Mouse (Mus musculus) frontal cortex, postnatal 36 days (tissue): ENCODE results near the gene Rsph9.

ENCODE experiments used
- DNase-seq, 2 experiments: peaks; one replicate each; pipeline ENCODE4 v3.0.0; 2022; ENCODE audit warnings: low spot score in 2 of 2

The Rsph9 gene

GRCm38 (mm10) chr17:46143578-46144423 is at the start of gene Rsph9:
Gene Rsph9, minus strand, starts transcription at chr17:46144216.
- DNase-seq, result peak; percentile 71 to 82

DNA sequence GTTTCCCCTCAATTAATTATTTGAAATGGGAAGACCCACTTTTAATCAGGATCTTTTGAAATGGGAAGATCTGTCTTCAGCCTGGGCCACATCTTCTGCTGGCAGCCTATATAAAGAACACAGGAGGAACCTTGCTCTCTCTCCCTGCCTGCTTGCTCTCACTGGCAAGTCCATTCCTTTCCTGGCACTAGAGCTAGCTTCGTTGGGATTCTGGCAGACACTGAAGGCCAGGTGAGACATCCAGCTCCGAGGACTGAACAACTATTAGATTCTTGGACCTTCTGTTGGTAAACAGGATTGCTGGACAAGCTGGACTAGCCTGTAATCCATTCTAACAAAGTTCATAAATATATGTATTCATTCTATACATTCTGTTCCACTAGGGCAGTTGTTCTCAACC is 44.8 kb upstream of the Rsph9 start:
- DNase-seq, result no peak

- no peak for DNase-seq
Observed at GRCm38 (mm10) chr17:46182273-46182672, 38.3 kb upstream of the Rsph9 start.

GRCm38 (mm10) chr17:46170538-46170937 is 26.5 kb upstream of the Rsph9 start:
- DNase-seq, result no peak

- no peak for DNase-seq
Observed at GRCm38 (mm10) chr17:46168768-46169167, 24.8 kb upstream of the Rsph9 start.

DNA sequence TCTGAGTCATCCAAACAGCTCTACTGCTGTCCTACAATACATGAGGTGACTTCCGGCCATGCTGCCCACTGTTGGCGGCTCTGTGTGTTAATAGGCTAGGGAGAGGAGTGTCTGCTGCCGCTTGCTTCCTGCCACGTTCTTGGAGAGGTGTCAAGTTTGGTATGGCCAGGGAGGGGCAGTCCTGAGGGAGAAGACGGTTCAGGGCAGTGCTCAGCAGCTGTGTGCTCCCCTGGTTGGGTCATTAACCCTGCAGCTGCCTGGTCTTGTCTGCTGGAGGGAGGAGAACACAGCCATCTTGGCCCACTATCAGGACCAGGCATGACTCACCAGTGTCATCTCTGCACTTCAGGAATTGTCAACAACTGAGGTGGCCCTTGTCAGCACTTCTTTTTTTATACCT is 24.3 kb upstream of the Rsph9 start:
- DNase-seq, result no peak

DNA sequence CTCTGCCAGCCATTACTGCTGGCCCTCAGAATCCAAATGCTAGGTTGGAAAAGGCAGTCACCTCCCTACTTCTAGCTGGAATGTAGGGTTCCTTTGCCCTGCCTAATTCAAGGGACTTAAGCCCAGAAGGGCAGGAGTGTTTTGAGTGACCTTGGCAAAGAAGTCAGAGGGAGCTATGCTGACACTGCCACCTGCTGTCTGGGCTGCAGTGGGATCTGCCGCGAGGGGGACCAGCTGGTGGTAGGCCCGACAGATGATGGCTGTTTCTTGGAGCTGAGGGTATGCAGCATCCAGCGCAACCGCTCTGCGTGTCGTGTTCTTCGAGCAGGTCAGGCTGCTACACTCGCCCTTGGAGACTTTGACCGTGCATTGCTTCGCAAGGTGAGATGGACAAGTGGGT is 23.0 kb upstream of the Rsph9 start:
- no peak for DNase-seq

DNA sequence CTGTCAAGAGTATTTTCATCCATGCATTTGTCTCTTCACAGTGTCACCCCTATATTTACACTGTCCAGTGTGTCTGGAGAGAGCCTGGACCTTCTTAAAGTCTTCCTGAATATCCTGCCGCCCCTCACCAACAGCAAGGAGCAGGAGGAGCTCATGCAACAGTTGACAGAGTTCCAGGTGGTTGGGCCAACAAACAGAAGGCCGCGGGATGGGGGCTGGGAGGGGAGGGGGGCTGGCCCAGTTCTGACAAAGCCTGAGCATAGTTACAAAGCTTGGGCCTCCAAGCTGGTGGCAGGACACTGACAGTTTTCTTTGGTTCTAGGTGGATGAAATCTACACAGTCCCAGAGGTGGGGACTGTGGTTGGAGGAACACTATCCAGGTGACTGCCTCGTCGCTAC is 22.3 kb upstream of the Rsph9 start:
- DNase-seq, result no peak

- DNase-seq, result no peak
Observed at GRCm38 (mm10) chr17:46165460-46165859, 21.4 kb upstream of the Rsph9 start.

DNA sequence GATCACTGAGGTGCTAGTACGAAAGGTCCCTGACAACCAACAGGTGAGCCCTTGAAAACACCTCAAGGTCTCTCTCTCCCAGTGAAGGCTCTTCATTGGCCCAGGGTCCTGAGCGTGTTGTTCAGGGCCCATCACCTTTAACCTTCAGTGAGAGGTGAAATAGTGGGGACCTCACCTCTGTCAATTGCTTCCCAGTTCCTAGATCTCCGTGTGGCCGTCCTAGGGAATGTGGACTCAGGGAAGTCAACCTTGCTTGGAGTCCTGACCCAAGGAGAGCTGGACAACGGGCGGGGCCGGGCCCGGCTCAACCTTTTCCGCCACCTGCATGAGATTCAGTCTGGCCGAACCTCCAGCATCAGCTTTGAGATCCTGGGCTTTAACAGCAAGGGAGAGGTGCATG is 20.8 kb upstream of the Rsph9 start:
- DNase-seq, result no peak

GRCm38 (mm10) chr17:46164301-46164700 is 20.3 kb upstream of the Rsph9 start:
- DNase-seq, result no peak

GRCm38 (mm10) chr17:46162951-46163421 is 19.0 kb upstream of the Rsph9 start:
- DNase-seq, result no peak

DNA sequence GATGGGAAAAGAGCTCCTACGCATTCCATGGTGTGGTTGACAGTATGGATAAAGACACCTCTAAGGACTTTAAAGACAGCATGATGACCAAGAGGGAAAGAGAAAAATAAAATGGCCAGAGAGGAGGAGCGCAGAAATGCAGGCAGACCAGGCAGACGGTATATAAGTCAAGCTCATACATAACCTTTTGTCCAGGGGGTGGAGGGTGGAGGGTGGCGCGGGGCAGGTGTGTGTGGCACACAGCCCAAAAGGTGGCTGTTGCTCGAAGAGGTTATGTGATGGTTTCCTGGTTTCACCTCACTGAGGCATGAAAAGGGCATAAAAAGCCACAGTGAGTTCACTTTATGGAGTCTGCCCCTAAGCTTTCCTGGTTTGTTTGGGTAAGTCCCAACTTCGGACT is 18.5 kb upstream of the Rsph9 start:
- DNase-seq, result no peak

GRCm38 (mm10) chr17:46161710-46162109 is 17.7 kb upstream of the Rsph9 start:
- DNase-seq, result no peak

- no peak for DNase-seq
Observed at GRCm38 (mm10) chr17:46161179-46161578, 17.2 kb upstream of the Rsph9 start.

GRCm38 (mm10) chr17:46160686-46161085 is 16.7 kb upstream of the Rsph9 start, which contains the start of gene Gtpbp2:
Gene Gtpbp2, plus strand, starts transcription at chr17:46161032.
- DNase-seq, result peak; percentile 94 to 99

GRCm38 (mm10) chr17:46160090-46160662 is 16.2 kb upstream of the Rsph9 start:
- DNase-seq, result peak; percentile 84 to 87

- no peak for DNase-seq
Observed at GRCm38 (mm10) chr17:46159236-46159635, 15.2 kb upstream of the Rsph9 start.

- DNase-seq, result no peak
Observed at GRCm38 (mm10) chr17:46157131-46157530, 13.1 kb upstream of the Rsph9 start.

DNA sequence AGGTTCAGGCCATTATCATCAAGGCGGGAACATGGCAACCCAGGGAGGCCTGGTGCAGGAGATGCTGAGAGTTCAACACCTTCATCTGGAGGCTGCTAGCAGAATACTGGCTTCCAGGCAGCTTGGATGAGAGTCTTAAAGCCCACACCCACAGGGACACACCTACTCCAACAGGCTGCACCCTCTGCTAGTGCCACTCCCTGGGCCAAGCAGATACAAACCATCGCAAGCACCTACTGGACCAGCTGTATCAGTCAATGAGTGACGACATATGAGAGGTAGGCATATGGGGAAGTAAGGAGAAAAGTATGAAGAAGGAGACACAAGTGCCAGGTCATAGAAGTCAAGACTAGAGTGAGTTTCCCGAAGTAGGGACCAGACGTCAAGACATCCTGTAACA is 12.7 kb upstream of the Rsph9 start:
- DNase-seq, result no peak

DNA sequence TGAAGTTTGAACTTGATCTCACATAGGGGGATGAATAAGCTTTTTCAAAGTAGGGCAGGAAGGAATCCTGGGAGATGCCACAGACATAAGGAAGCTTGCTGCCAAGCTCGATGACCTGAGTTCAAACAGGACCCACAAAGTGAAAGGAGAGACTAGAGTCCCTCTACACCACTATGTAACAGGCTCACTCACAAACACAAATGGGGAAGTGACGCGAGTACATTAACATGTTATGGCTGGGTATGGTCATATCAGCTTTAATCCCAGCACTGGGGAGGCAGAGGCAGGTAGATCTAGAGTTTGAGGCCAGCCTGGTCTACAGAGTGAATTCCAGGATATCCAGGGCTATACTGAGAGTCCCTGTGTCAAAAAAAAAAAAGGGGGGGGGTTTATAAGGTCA is 10.3 kb upstream of the Rsph9 start:
- no peak for DNase-seq

GRCm38 (mm10) chr17:46152847-46153782 is 9.1 kb upstream of the Rsph9 start, which contains the start of gene Mad2l1bp:
Gene Mad2l1bp, minus strand, starts transcription at chr17:46153553.
- DNase-seq, result peak; percentile 85 to 88
